Mouse (Mus musculus) bone marrow macrophage, adult 2 months (primary cell): ENCODE results near the gene Taf1d.

Experiments
- CTCF ChIP-seq: IDR thresholded peaks from 2 replicates; pipeline ENCODE4 v1.5.1; 2012; ENCODE audit warnings: low read depth, mild to moderate bottlenecking, low read length, moderate library complexity
- POLR2A ChIP-seq: IDR thresholded peaks from 2 replicates; pipeline ENCODE4 v1.6.1; 2012; ENCODE audit warnings: mild to moderate bottlenecking, low read depth, low read length, borderline replicate concordance

DNA sequence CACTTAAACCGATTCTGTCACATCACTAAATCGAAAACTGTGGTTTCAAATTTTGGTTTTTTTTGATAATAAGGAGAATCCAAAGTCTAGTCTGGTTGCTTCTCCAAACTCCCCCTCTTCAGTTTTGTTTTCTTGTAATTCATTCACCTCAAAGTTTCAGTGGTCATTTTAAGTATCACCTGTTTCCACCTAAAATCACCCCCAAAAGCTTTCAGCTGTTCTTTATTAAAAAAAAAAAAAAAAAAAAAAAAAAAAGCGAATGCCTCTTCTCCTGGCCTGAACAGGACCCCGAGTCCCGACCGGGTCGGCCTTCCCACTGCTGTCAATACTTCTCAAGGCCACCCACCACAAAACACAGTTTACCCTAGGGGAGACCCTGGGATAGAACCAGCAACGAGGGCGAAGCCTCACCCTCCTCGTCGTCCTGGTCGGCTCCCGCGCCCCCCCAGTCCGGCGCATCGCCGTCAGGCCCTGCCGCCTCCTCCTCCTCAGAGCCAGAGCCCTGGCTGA is 26.8 kb upstream of the Taf1d start:
- TF ChIP-seq CTCF = no peak
- TF ChIP-seq POLR2A = no peak
